Mouse (Mus musculus) thymus, adult 2 months (tissue): Measurements from ENCODE around the gene Mapk6.

ENCODE experiments used
- CTCF ChIP-seq: fragments of 200-500 bp; IDR thresholded peaks from 2 replicates; pipeline ENCODE4 v1.5.1; 2012; ENCODE audit warnings: mild to moderate bottlenecking, control low read depth, low read length, moderate library complexity, borderline replicate concordance; ENCODE audit not compliant: control insufficient read depth, poor library complexity, insufficient read depth; ENCODE audit errors: extremely low read depth
- POLR2A ChIP-seq: fragments of 200-500 bp; IDR thresholded peaks from 2 replicates; pipeline ENCODE4 v1.6.1; 2012; ENCODE audit warnings: mild to moderate bottlenecking, low read length, control low read depth, moderate library complexity; ENCODE audit not compliant: control insufficient read depth, poor library complexity, insufficient read depth; ENCODE audit errors: extremely low read depth

GRCm38 (mm10) chr9:75365195-75365594 lies 44.6 kb downstream of the Mapk6 start:
- TF ChIP-seq POLR2A, result no peak
- TF ChIP-seq CTCF, result no peak
